Comparison of ENCODE assay signal across 12 mouse cellular contexts in genomic region chr13:52078561-52078960, GRCm38 (mm10).
A peak's percentile ranks its signal among the peaks of the same experiment; 100 is the strongest.
DNase-seq lines count a peak whose midpoint lies in the region; ATAC-seq lines count a peak whose summit lies in the region.
"Had no signal": no experiment of that assay in that cellular context is flagged by ENCODE, and none has a peak within 500 bp of the region (broad histone marks: within the 10 kb centered on the region; RNA-seq: fewer than 3 reads in every experiment).

No protein-coding gene starts in this region.

- no peaks in the 10 kb centered on the region for H3K27me3 ChIP-seq in limb, embryonic 15.5 days
- H3K27me3 ChIP-seq in limb, embryonic 10.5 days (ENCODE audit: low read depth, poor library complexity, severe bottlenecking): no peaks in the 10 kb centered on the region
- H3K27me3 ChIP-seq in embryonic facial prominence, embryonic 15.5 days: no peaks in the 10 kb centered on the region
- H3K27me3 ChIP-seq: embryonic facial prominence, embryonic 12.5 days; liver, embryonic 13.5 days had no signal

- no peak for DNase-seq in limb, embryonic 10.5 days (ENCODE audit: low spot score)
- DNase-seq in lung, postnatal 36 days: peak; percentile 64
- peak; percentile 75 for DNase-seq in thymus, postnatal 0 days (ENCODE audit: low spot score)
- no peak for DNase-seq in frontal cortex, postnatal 25 days (ENCODE audit: low spot score in 2 of 2)
- no peak for DNase-seq in adrenal gland, postnatal 4 days (ENCODE audit: low spot score in 2 of 2)
- DNase-seq: gastrocnemius, postnatal 14 days; kidney, postnatal 4 days; liver, embryonic 13.5 days had no signal

- 55% methylated on average over 6 of the region's 6 CpGs for WGBS in limb, embryonic 15.5 days
- WGBS in limb, embryonic 10.5 days: 72% methylated on average over 6 of the region's 6 CpGs
- 53% methylated on average over 6 of the region's 6 CpGs for WGBS in embryonic facial prominence, embryonic 15.5 days

- H3K4me3 ChIP-seq in limb, embryonic 15.5 days: no peak overlapping the region
- H3K4me3 ChIP-seq in limb, embryonic 10.5 days: no peak overlapping the region
- H3K4me3 ChIP-seq in embryonic facial prominence, embryonic 15.5 days (replicated peaks): no peak overlapping the region
- H3K4me3 ChIP-seq: embryonic facial prominence, embryonic 12.5 days; liver, embryonic 13.5 days had no signal

- no peak for ATAC-seq in limb, embryonic 15.5 days (ENCODE audit: insufficient number of reproducible peaks, low FRiP score, low TSS enrichment, low read depth)
- no peak for ATAC-seq in embryonic facial prominence, embryonic 15.5 days (ENCODE audit: insufficient number of reproducible peaks, low FRiP score, low TSS enrichment, low read depth)
- no peak for ATAC-seq in cerebellum, adult (ENCODE audit: insufficient number of reproducible peaks, low FRiP score, low TSS enrichment)

- no peak overlapping the region for H3K9ac ChIP-seq in limb, embryonic 15.5 days
- no peak overlapping the region for H3K9ac ChIP-seq in embryonic facial prominence, embryonic 15.5 days
- H3K9ac ChIP-seq: embryonic facial prominence, embryonic 12.5 days; liver, embryonic 13.5 days had no signal

- H3K27ac ChIP-seq in limb, embryonic 15.5 days: peak overlapping the region; percentile 76; the same call in 1 of the 2 replicates
- no peak overlapping the region for H3K27ac ChIP-seq in limb, embryonic 10.5 days
- 0 out of 2 replicates have a peak overlapping the region, but pooled peaks have one; percentile 44 for H3K27ac ChIP-seq in embryonic facial prominence, embryonic 15.5 days (replicated peaks)
- H3K27ac ChIP-seq: liver, embryonic 13.5 days had no signal

- no peaks in the 10 kb centered on the region for H3K9me3 ChIP-seq in limb, embryonic 15.5 days
- H3K9me3 ChIP-seq in limb, embryonic 10.5 days (replicated peaks): no peaks in the 10 kb centered on the region
- H3K9me3 ChIP-seq in embryonic facial prominence, embryonic 15.5 days (replicated peaks): no peaks in the 10 kb centered on the region
- H3K9me3 ChIP-seq: embryonic facial prominence, embryonic 12.5 days; liver, embryonic 13.5 days had no signal

- H3K4me2 ChIP-seq in limb, embryonic 15.5 days: no peak overlapping the region
- no peak overlapping the region for H3K4me2 ChIP-seq in embryonic facial prominence, embryonic 15.5 days (replicated peaks)
- H3K4me2 ChIP-seq: embryonic facial prominence, embryonic 12.5 days; liver, embryonic 13.5 days had no signal

- peaks cover 29% of the 10 kb centered on the region for H3K4me1 ChIP-seq in limb, embryonic 15.5 days
- H3K4me1 ChIP-seq in limb, embryonic 10.5 days: 0 out of 2 replicates have a peak, but pooled peaks cover 12% of the 10 kb centered on the region
- peaks cover 37% of the 10 kb centered on the region for H3K4me1 ChIP-seq in embryonic facial prominence, embryonic 15.5 days

- H3K36me3 ChIP-seq in limb, embryonic 15.5 days: no peaks in the 10 kb centered on the region
- no peaks in the 10 kb centered on the region for H3K36me3 ChIP-seq in limb, embryonic 10.5 days
- no peaks in the 10 kb centered on the region for H3K36me3 ChIP-seq in embryonic facial prominence, embryonic 15.5 days
- H3K36me3 ChIP-seq: embryonic facial prominence, embryonic 12.5 days; liver, embryonic 13.5 days had no signal

Comparison
In these comparisons a context has a peak if more than half of its experiments do, and no peak if none do; other contexts are left out.
1. DNase-seq: peak in lung, postnatal 36 days (single experiment) and thymus, postnatal 0 days (single experiment); none in limb, embryonic 10.5 days (single experiment), frontal cortex, postnatal 25 days (0 of 2) and adrenal gland, postnatal 4 days (0 of 2).